Mouse (Mus musculus): ENCODE data around the gene Wasl. TPM values are rescaled to one million over a fixed set of nuclear protein-coding genes. Genes with fewer than 3 reads are reported as not detected.

Wasl gene
- polyA plus RNA-seq, 1 experiment from 2014 or later = 60.6 TPM

DNA sequence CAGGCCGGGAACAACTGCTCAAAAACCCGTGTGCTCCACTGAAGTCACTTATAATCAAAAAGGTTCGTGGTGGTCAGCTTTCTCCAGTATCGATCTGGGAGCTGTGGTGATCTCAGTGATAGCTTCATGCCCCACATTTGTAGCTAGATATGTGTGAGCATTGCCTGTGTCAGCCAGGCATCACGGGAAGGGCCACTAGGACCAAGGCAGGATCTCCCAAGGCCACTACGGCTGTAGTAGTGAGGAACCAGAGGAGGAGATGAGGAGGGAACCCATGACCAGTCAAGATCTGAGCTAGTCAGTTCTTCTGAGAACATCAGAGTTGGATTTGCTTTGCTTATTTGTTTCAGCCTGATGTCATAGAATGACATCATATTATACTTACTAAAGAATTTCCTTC is 65.6 kb downstream of the Wasl start:
- H3K36me3 ChIP-seq (replicated peaks) = no peaks in the 10 kb centered on the region
- H3K9me3 ChIP-seq = no peaks in the 10 kb centered on the region
- H3K27me3 ChIP-seq (replicated peaks; ENCODE audit: low read depth, poor library complexity, severe bottlenecking) = no peaks in the 10 kb centered on the region
- no peak for DNase-seq (ENCODE audit: low spot score)
- H3K27ac ChIP-seq (replicated peaks) = no peak overlapping the region
- no peak overlapping the region for H3K4me3 ChIP-seq
- peaks cover 4% of the 10 kb centered on the region; the same call in 1 of the 2 replicates for H3K4me1 ChIP-seq
- WGBS = 96% methylated on average over 6 of the region's 6 CpGs

DNA sequence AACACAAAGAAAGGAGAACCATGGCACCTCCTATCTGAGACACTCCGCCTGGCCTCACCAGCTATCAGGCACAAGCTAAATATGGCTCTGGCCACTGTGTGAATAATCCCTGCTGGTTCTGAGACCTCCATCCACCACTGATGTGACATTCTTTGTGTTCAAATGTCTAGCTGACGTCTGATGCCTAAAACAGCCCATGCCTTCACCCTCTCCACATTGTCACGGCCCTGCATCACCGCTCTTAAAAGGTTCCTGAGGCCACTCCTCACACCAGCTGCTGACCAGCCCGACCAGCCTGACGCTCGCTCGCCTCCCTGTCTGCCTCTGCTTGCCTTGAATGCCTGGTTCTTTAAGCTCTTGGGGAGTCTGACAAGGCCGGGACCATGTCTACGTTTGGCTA is 67.3 kb downstream of the Wasl start, which contains the start of gene Lmod2:
Gene Lmod2, plus strand, starts transcription at position 263 of the 400 bp plus-strand sequence.
- 71% methylated on average over 10 of the region's 10 CpGs for WGBS
- Histone ChIP-seq H3K4me3 (no peak within 1 kb of the TSS), H3K27ac (replicated peaks) (no peak within 1 kb of the TSS), H3K36me3 (replicated peaks) (no peaks in the 10 kb centered on the region), H3K4me1 (peaks cover 4% of the 10 kb centered on the region; the same call in 1 of the 2 replicates), H3K27me3 (replicated peaks; ENCODE audit: low read depth, poor library complexity, severe bottlenecking) (no peaks in the 10 kb centered on the region), H3K9me3 (no peaks in the 10 kb centered on the region)
- no peak for DNase-seq (ENCODE audit: low spot score)

DNA sequence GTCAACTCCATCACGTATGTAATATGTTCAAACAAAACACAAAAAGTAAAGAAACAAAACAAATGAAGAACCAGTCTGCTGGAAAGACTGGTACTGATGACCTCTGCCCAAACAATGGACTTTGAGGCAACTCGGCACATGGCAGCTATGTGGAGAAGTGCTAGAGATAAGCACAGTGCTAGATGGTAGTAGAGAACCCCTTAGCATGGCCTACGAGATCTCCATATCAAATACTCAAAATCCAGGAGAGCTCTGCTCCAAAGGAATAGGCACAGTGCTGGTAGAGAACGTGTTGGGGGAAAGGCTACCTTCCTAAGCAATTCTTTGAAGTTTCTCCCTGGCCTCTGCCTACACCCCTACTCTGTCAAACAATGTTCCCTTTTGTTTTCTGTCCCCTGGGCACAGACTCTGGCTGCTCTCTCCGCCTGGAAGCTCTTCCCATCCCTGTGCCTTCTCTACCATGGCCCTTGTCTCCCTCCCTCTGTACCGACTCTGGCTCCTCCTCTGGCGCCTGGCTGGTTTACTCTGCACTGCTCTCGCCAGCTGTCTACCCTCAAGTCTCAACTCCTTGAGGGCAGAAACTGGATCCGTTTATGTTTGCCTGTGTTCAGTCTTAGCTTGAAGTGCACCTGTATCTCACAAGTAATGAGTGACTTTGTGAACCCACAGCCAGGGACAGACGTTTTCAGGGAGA is 73.1 kb downstream of the Wasl start:
- Histone ChIP-seq H3K9me3 (no peaks in the 10 kb centered on the region), H3K4me3 (no peak overlapping the region), H3K27ac (replicated peaks) (no peak overlapping the region), H3K4me1 (peaks cover 14% of the 10 kb centered on the region), H3K36me3 (replicated peaks) (no peaks in the 10 kb centered on the region), H3K27me3 (replicated peaks; ENCODE audit: low read depth, poor library complexity, severe bottlenecking) (no peaks in the 10 kb centered on the region)
- peak; percentile 56 for DNase-seq (ENCODE audit: low spot score)
- WGBS = 28% methylated on average over 10 of the region's 10 CpGs

DNA sequence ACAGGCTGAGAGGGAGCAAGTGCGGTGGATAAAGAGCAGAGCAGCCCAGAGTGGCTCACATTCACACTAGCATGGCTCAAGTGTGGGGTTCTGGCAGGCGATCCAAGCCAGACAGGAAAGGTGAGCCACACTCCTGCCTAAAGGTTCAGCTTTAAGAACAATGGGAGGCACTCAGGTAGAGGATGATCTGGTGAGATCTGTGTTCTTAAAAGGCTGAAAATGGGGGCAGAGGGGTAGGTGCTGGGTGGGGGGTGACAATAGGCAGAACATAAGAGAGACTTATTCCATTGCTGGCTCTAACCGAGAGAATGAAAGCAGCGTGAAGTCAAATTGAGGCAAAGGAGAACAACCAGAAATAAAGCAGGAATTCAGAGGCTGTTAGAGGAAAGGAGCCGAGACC is 74.5 kb downstream of the Wasl start:
- Histone ChIP-seq H3K4me1 (peaks cover 24% of the 10 kb centered on the region), H3K36me3 (replicated peaks) (no peaks in the 10 kb centered on the region), H3K4me3 (no peak overlapping the region), H3K27ac (replicated peaks) (0 out of 2 replicates have a peak overlapping the region, but pooled peaks have one; percentile 40), H3K27me3 (replicated peaks; ENCODE audit: low read depth, poor library complexity, severe bottlenecking) (no peaks in the 10 kb centered on the region), H3K9me3 (no peaks in the 10 kb centered on the region)
- WGBS = 74% methylated on average over 5 of the region's 5 CpGs
- DNase-seq (ENCODE audit: low spot score) = no peak

DNA sequence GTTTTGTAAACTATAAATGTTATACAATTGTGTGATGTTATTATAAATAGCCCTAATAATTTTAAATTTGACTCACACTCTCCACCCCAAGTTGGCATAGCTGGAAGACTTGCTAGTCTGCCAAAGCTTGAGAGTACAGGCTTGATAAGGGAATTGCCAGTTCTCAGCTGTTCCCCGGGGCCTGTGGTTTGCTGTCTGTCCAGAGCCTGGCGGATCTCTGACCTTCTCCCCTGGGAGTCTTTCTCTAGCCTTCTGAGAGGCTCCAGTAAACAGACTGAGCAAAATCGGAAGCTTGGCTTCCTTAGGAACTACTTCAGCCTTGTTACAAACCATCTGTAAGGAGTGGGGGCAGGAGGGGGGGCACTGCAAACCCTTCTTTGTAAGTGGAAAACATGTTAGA is 77.9 kb downstream of the Wasl start:
- Histone ChIP-seq H3K9me3 (no peaks in the 10 kb centered on the region), H3K4me1 (peaks cover 22% of the 10 kb centered on the region), H3K4me3 (no peak overlapping the region), H3K27me3 (replicated peaks; ENCODE audit: low read depth, poor library complexity, severe bottlenecking) (no peaks in the 10 kb centered on the region), H3K36me3 (replicated peaks) (no peaks in the 10 kb centered on the region), H3K27ac (replicated peaks) (no peak overlapping the region)
- WGBS = 26% methylated on average over 3 of the region's 3 CpGs
- DNase-seq (ENCODE audit: low spot score) = no peak

DNA sequence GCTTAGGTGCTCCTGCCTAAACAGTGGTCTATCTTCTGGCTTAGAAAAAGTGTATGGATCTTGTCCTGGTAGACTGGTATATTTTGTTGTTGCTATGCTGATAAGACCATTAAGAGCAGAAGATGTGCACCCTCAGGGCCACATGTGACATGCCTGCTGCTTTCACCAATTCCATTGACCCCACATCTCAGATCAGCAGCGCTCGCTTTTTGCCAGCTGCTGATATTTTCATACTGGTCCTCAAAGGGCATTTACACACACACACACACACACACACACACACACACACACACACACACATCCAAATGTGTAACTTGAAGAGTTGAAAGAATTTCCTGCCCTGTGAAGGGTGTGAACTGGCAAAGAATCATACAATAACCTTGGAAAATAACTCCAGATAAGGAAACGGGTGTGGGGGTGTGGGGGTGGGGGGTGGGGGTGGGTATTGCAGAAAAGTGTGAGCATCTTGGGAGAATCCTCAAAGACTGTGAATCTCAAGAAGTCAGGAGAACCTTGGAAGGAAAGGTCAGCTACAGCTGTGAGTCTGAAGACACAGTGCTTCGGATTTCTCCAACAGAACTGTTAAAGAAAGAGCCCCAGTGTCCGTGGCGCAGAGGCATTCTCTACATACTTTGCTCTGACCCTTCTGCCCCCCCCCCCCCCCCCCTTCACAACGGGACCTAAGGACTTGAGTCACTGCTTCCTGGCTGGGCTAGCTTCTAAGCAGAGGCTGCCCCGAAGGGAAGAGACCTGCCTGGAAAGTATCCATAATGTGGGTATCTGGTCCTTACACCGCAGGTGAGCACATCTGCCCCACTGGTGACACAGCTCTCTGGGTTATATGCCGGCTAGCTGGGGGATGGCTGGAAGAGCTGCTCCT is 79.1 kb downstream of the Wasl start:
- peaks cover 18% of the 10 kb centered on the region for H3K4me1 ChIP-seq
- H3K27ac ChIP-seq (replicated peaks) = peak overlapping the region; percentile 51
- H3K4me3 ChIP-seq = no peak overlapping the region
- peak; percentile 43 for DNase-seq (ENCODE audit: low spot score)
- H3K36me3 ChIP-seq (replicated peaks) = no peaks in the 10 kb centered on the region
- no peaks in the 10 kb centered on the region for H3K9me3 ChIP-seq
- no peaks in the 10 kb centered on the region for H3K27me3 ChIP-seq (replicated peaks; ENCODE audit: low read depth, poor library complexity, severe bottlenecking)
- 37% methylated on average over 10 of the region's 10 CpGs for WGBS

DNA sequence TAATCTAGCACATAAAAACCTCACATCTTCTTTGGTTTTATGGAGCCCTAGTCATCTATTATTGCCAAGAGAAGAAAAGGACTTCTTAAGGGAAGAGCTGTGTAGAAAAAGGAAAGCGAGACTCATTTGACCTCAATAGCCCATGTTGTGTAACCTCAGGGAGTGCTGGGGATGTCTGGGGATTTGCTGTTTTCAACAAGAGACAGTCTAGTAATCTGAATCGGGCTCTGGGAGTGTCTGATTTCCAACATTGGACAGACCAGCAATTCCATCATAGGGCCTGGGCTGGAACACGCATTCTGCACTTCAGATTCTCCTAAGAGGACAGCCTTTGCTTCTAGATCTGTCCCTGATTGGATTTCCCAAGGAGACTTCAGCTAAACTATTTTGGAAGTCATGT is 81.4 kb downstream of the Wasl start:
- no peaks in the 10 kb centered on the region for H3K36me3 ChIP-seq (replicated peaks)

DNA sequence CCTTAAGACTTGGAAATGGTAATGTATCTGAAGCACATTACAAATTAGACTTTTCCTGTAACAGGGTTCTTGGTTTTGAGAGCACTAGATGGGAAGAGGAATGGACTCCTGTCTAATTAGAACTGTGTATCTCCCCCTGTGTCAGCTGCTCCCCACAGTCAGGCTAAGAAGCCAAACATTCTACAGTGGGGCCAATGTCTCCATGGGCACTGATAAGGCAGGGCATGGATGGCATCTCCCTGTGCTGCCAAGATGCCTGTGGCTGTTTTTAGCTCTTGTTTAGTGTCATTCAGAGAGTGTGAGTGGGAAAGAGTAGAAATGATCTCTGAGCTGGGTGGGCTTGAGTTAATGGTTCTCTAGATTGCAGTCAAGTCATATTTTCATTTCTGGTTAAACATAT is 91.5 kb downstream of the Wasl start:
- H3K4me1 ChIP-seq = peaks cover 3% of the 10 kb centered on the region; the same call in 1 of the 2 replicates
- no peak overlapping the region for H3K4me3 ChIP-seq
- H3K9me3 ChIP-seq = no peaks in the 10 kb centered on the region
- no peak for DNase-seq (ENCODE audit: low spot score)
- H3K27me3 ChIP-seq (replicated peaks; ENCODE audit: low read depth, poor library complexity, severe bottlenecking) = no peaks in the 10 kb centered on the region
- H3K27ac ChIP-seq (replicated peaks) = no peak overlapping the region
- H3K36me3 ChIP-seq (replicated peaks) = no peaks in the 10 kb centered on the region

More for the DNA sequence above, 81.4 kb downstream of the Wasl start:
- Histone ChIP-seq H3K4me1 (peaks cover 18% of the 10 kb centered on the region), H3K9me3 (no peaks in the 10 kb centered on the region), H3K4me3 (no peak overlapping the region), H3K27ac (replicated peaks) (no peak overlapping the region), H3K27me3 (replicated peaks; ENCODE audit: low read depth, poor library complexity, severe bottlenecking) (no peaks in the 10 kb centered on the region)
- 77% methylated on average over 3 of the region's 3 CpGs for WGBS
- no peak for DNase-seq (ENCODE audit: low spot score)

DNA sequence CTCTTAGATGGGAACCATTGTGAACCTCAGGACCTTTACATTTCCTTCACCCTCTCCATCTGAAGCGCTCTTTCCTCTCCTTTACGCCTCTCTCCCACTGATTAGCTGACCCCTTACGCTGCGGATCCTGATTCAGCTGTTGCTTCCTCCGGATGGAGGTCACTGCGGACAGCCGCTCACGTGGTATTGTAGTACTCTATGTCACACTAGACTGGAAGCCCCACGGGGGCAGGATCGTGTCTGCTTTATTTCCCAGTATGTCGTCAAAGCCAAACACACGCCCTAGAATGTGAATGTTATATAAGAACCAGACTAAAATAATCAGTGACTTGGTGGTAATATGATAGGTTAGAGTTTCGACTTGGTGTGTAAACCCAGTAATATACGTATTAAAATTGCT is 92.4 kb downstream of the Wasl start:
- no peak for DNase-seq (ENCODE audit: low spot score)
- H3K4me1 ChIP-seq = peaks cover 3% of the 10 kb centered on the region; the same call in 1 of the 2 replicates
- H3K36me3 ChIP-seq (replicated peaks) = no peaks in the 10 kb centered on the region
- 90% methylated on average over 14 of the region's 14 CpGs for WGBS
- no peak overlapping the region for H3K27ac ChIP-seq (replicated peaks)
- no peaks in the 10 kb centered on the region for H3K9me3 ChIP-seq
- H3K4me3 ChIP-seq = no peak overlapping the region
- H3K27me3 ChIP-seq (replicated peaks; ENCODE audit: low read depth, poor library complexity, severe bottlenecking) = no peaks in the 10 kb centered on the region

DNA sequence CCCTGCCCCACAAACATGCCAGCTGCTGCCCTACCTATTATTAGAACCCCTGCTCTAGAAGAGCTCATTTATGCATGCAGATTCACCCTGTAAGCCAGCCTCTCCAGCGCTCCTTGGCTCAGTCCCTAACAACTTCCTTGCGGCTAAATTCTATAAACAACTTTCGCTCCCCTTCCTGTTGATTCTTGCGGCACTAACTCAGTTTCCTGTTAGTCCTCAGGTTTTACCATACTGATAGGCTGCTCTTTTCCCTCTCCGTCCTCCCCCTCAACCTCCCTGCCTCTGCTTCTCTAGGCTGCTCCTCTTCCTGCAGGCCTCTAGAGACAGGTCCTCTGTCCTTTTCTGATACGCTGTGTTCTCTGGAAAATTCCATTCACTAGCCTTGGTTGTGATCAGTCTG is 93.7 kb downstream of the Wasl start:
- WGBS = 75% methylated on average over 6 of the region's 6 CpGs
- Histone ChIP-seq H3K36me3 (replicated peaks) (no peaks in the 10 kb centered on the region), H3K9me3 (no peaks in the 10 kb centered on the region), H3K4me3 (no peak overlapping the region), H3K27ac (replicated peaks) (no peak overlapping the region), H3K4me1 (peaks cover 3% of the 10 kb centered on the region; the same call in 1 of the 2 replicates), H3K27me3 (replicated peaks; ENCODE audit: low read depth, poor library complexity, severe bottlenecking) (no peaks in the 10 kb centered on the region)
- DNase-seq (ENCODE audit: low spot score) = no peak

DNA sequence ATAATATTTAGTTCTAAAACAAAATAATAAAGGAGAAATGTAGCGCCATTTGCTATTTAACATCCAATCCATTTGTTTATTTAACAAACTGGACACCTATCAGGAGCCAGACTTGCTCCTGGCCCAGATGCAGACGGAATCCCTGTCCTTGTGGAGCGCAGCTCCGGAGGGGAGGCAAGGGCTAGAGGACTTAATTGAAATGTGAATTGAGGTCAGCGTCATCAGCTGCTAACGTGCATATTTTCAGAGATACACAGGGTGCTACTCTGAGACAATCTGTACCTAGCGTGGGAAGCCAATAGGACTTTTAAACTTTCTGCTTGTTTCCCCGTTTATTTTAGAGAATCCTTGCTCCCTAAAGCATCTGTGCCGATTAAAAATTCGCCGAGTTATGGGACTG is 94.5 kb downstream of the Wasl start:
- no peak for DNase-seq (ENCODE audit: low spot score)
- Histone ChIP-seq H3K27me3 (replicated peaks; ENCODE audit: low read depth, poor library complexity, severe bottlenecking) (no peaks in the 10 kb centered on the region), H3K36me3 (replicated peaks) (no peaks in the 10 kb centered on the region), H3K4me1 (peaks cover 3% of the 10 kb centered on the region; the same call in 1 of the 2 replicates), H3K4me3 (no peak overlapping the region), H3K27ac (replicated peaks) (no peak overlapping the region), H3K9me3 (no peaks in the 10 kb centered on the region)
- 73% methylated on average over 11 of the region's 11 CpGs for WGBS

DNA sequence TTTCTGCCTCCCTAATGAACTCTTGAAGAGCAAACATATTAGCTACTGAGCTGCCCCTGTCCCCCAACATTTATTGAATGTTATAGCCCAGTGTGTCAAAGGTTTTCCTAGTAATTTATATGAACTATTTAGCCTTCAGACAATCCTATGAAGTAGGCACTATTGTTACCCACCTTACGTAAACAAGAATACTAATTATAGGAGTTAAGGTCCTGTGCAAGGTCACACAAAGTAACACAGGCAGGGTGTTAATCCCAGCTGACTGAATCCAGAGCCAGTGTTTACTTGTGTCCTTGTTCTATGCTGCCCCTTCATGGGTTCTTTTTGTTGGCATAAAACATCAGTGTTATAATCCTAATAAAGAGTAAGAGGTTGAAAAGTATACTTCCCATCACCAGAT is 95.1 kb downstream of the Wasl start:
- H3K9me3 ChIP-seq = no peaks in the 10 kb centered on the region
- no peak for DNase-seq (ENCODE audit: low spot score)
- no peaks in the 10 kb centered on the region for H3K36me3 ChIP-seq (replicated peaks)
- H3K4me1 ChIP-seq = peaks cover 3% of the 10 kb centered on the region; the same call in 1 of the 2 replicates
- H3K4me3 ChIP-seq = no peak overlapping the region
- H3K27ac ChIP-seq (replicated peaks) = no peak overlapping the region
- no peaks in the 10 kb centered on the region for H3K27me3 ChIP-seq (replicated peaks; ENCODE audit: low read depth, poor library complexity, severe bottlenecking)
- 76% methylated on average over 1 of the region's 1 CpGs for WGBS

DNA sequence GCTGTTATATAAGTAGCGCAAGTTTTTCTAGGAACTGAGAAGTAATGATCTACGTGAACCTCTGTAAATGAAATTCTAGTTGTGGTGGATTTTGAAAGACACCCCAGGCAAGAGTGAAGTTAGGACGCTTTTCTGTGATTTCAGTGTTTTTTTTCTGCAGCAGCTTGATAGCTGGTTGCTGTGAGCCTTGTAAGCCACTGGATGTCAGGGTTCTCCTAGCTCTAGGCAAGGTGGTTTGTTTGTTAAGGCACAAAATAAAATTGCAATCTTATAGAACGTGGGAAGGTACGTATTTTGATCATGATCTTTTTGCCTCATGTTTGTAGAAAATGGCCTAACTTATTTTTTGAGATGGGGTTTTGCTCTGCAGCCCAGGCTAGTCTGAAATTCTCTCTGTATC is 95.8 kb downstream of the Wasl start:
- H3K4me1 ChIP-seq = peaks cover 3% of the 10 kb centered on the region; the same call in 1 of the 2 replicates
- no peaks in the 10 kb centered on the region for H3K27me3 ChIP-seq (replicated peaks; ENCODE audit: low read depth, poor library complexity, severe bottlenecking)
- H3K4me3 ChIP-seq = no peak overlapping the region
- DNase-seq (ENCODE audit: low spot score) = no peak
- H3K27ac ChIP-seq (replicated peaks) = no peak overlapping the region
- H3K36me3 ChIP-seq (replicated peaks) = no peaks in the 10 kb centered on the region
- WGBS = 86% methylated on average over 5 of the region's 5 CpGs
- H3K9me3 ChIP-seq = no peaks in the 10 kb centered on the region

Data from embryonic facial prominence, embryonic 10.5 days (tissue).